Comparison of ENCODE assay signal across 9 mouse cellular contexts in genomic region chr4:152134507-152134906, GRCm38 (mm10). TPM values are rescaled to one million over a fixed set of nuclear protein-coding genes. Genes with fewer than 3 reads are reported as not detected.
DNase-seq lines count a peak whose midpoint lies in the region; ATAC-seq and TF ChIP-seq lines count a peak whose summit lies in the region.
"Had no signal": no experiment of that assay in that cellular context is flagged by ENCODE, and none has a peak within 500 bp of the region (broad histone marks: within the 10 kb centered on the region; RNA-seq: fewer than 3 reads in every experiment).

No protein-coding gene starts in this region.

- H3K9ac ChIP-seq in forebrain, embryonic 11.5 days (ENCODE audit: low read length): no peak overlapping the region
- H3K9ac ChIP-seq in forebrain, embryonic 16.5 days (replicated peaks; ENCODE audit: low read depth, low read length): no peak overlapping the region
- no peak overlapping the region for H3K9ac ChIP-seq in lung, postnatal 0 days (replicated peaks; ENCODE audit: low read depth)
- H3K9ac ChIP-seq in forebrain, embryonic 14.5 days (ENCODE audit: low read length): no peak overlapping the region
- H3K9ac ChIP-seq: neural tube, embryonic 13.5 days had no signal

- H3K4me3 ChIP-seq in forebrain, embryonic 11.5 days (ENCODE audit: low read depth, low read length): no peak overlapping the region
- no peak overlapping the region for H3K4me3 ChIP-seq in forebrain, embryonic 16.5 days (replicated peaks; ENCODE audit: low read length)
- no peak overlapping the region for H3K4me3 ChIP-seq in lung, postnatal 0 days (ENCODE audit: low read depth, low read length)
- no peak overlapping the region for H3K4me3 ChIP-seq in forebrain, embryonic 14.5 days (ENCODE audit: low read depth, low read length)
- H3K4me3 ChIP-seq: neural tube, embryonic 13.5 days had no signal

- TF ChIP-seq CTCF in lung, postnatal 0 days (IDR thresholded peaks at IDR 0.05): peak; percentile 80

- peaks cover 61% of the 10 kb centered on the region for H3K27me3 ChIP-seq in forebrain, embryonic 11.5 days (ENCODE audit: control insufficient read depth, insufficient read depth, low read length)
- peaks cover 52% of the 10 kb centered on the region for H3K27me3 ChIP-seq in forebrain, embryonic 16.5 days (replicated peaks; ENCODE audit: control insufficient read depth, insufficient read depth, low read length)
- H3K27me3 ChIP-seq in lung, postnatal 0 days (replicated peaks; ENCODE audit: insufficient read depth, low read length): peaks cover 36% of the 10 kb centered on the region; the same call in 1 of the 2 replicates
- peaks cover 44% of the 10 kb centered on the region for H3K27me3 ChIP-seq in forebrain, embryonic 14.5 days (replicated peaks; ENCODE audit: control insufficient read depth, insufficient read depth, low read length)

- H3K27ac ChIP-seq in forebrain, embryonic 11.5 days (ENCODE audit: low read depth, low read length): no peak overlapping the region
- H3K27ac ChIP-seq in forebrain, embryonic 16.5 days (ENCODE audit: low read length): no peak overlapping the region
- no peak overlapping the region for H3K27ac ChIP-seq in lung, postnatal 0 days (ENCODE audit: low read length)
- H3K27ac ChIP-seq in forebrain, embryonic 14.5 days (ENCODE audit: low read depth, low read length): no peak overlapping the region
- H3K27ac ChIP-seq: neural tube, embryonic 13.5 days had no signal

- peaks cover 21% of the 10 kb centered on the region; the same call in 1 of the 2 replicates for H3K4me1 ChIP-seq in forebrain, embryonic 11.5 days (replicated peaks; ENCODE audit: control insufficient read depth, insufficient read depth, low read length)
- peaks cover 25% of the 10 kb centered on the region for H3K4me1 ChIP-seq in forebrain, embryonic 16.5 days (replicated peaks; ENCODE audit: control insufficient read depth, insufficient read depth, low read length)
- H3K4me1 ChIP-seq in lung, postnatal 0 days (ENCODE audit: insufficient read depth, low read depth, low read length): peaks cover 5% of the 10 kb centered on the region; the same call in 1 of the 2 replicates
- H3K4me1 ChIP-seq in forebrain, embryonic 14.5 days (ENCODE audit: control insufficient read depth, insufficient read depth, low read length): peaks cover 11% of the 10 kb centered on the region

- H3K4me2 ChIP-seq in forebrain, embryonic 11.5 days (ENCODE audit: low read depth, low read length, severe bottlenecking): no peak overlapping the region
- no peak overlapping the region for H3K4me2 ChIP-seq in forebrain, embryonic 16.5 days (ENCODE audit: low read length)
- H3K4me2 ChIP-seq in lung, postnatal 0 days (replicated peaks; ENCODE audit: low read depth, low read length): no peak overlapping the region
- H3K4me2 ChIP-seq in forebrain, embryonic 14.5 days (ENCODE audit: low read length): no peak overlapping the region
- H3K4me2 ChIP-seq: neural tube, embryonic 13.5 days had no signal

- no peak for TF ChIP-seq EP300 in lung, postnatal 0 days (IDR thresholded peaks at IDR 0.05)

- peak; percentile 72 for DNase-seq in forebrain, embryonic 11.5 days (ENCODE audit: low spot score)
- DNase-seq in right cerebral cortex, postnatal 25 days: peak; percentile 33
- no peak for DNase-seq in right cerebral cortex, postnatal 14 days
- peak; percentile 47 for DNase-seq in embryo, embryonic 9.5 days (ENCODE audit: extremely low spot score)
- DNase-seq in lung, postnatal 0 days (ENCODE audit: low spot score): peak; percentile 52
- peak; percentile 69 to 72 for DNase-seq in thymus, postnatal 36 days
- no peak for DNase-seq in forebrain, embryonic 14.5 days (ENCODE audit: low spot score)

- ATAC-seq in forebrain, embryonic 11.5 days (replicated peaks; ENCODE audit: low FRiP score): no peak
- ATAC-seq in forebrain, embryonic 16.5 days: no peak
- ATAC-seq in lung, postnatal 0 days: no peak
- ATAC-seq in forebrain, embryonic 14.5 days: no peak

- no peaks in the 10 kb centered on the region for H3K36me3 ChIP-seq in forebrain, embryonic 11.5 days (ENCODE audit: control insufficient read depth, insufficient read depth, low read length)
- no peaks in the 10 kb centered on the region for H3K36me3 ChIP-seq in forebrain, embryonic 16.5 days (ENCODE audit: control insufficient read depth, insufficient read depth)
- H3K36me3 ChIP-seq in lung, postnatal 0 days (ENCODE audit: insufficient read depth, low read length): no peaks in the 10 kb centered on the region
- H3K36me3 ChIP-seq in forebrain, embryonic 14.5 days (ENCODE audit: control insufficient read depth, insufficient read depth, low read length): no peaks in the 10 kb centered on the region
- H3K36me3 ChIP-seq: neural tube, embryonic 13.5 days had no signal

- H3K9me3 ChIP-seq in forebrain, embryonic 11.5 days (ENCODE audit: control insufficient read depth, low read length): no peaks in the 10 kb centered on the region
- H3K9me3 ChIP-seq in forebrain, embryonic 16.5 days (ENCODE audit: control insufficient read depth, low read length): no peaks in the 10 kb centered on the region
- no peaks in the 10 kb centered on the region for H3K9me3 ChIP-seq in lung, postnatal 0 days (ENCODE audit: low read length)
- no peaks in the 10 kb centered on the region for H3K9me3 ChIP-seq in forebrain, embryonic 14.5 days (replicated peaks; ENCODE audit: control insufficient read depth, low read length)
- H3K9me3 ChIP-seq: neural tube, embryonic 13.5 days had no signal

RNA-seq across cellular contexts. Expression of gene Espn, which starts 17.7 kb away (rescaled TPM):
- 0.90 and 1.2 TPM in 2 replicates for polyA plus RNA-seq in forebrain, embryonic 11.5 days (2014; fragmentation: Nextera tagmentation; extraction: Ambion mirVana)
- polyA plus RNA-seq in forebrain, embryonic 16.5 days (2015; fragmentation: Nextera tagmentation; extraction: Ambion mirVana): 0.08 and 0.12 TPM in 2 replicates
- 2.0 and 3.1 TPM in 2 replicates for polyA plus RNA-seq in lung, postnatal 0 days (2015; fragmentation: Nextera tagmentation; extraction: Ambion mirVana)
- 0.19 TPM in 1 of 2 replicates, not detected in the other for polyA plus RNA-seq in forebrain, embryonic 14.5 days (2014; fragmentation: Nextera tagmentation; extraction: Ambion mirVana)

RNA-seq across cellular contexts. Expression of gene Tnfrsf25, which starts 18.8 kb away (rescaled TPM):
- 0.49 TPM in 1 of 2 replicates, not detected in the other for polyA plus RNA-seq in forebrain, embryonic 11.5 days (2014; fragmentation: Nextera tagmentation; extraction: Ambion mirVana)
- polyA plus RNA-seq in forebrain, embryonic 16.5 days (2015; fragmentation: Nextera tagmentation; extraction: Ambion mirVana): 0.97 and 1.5 TPM in 2 replicates
- polyA plus RNA-seq in lung, postnatal 0 days (2015; fragmentation: Nextera tagmentation; extraction: Ambion mirVana): 1.2 and 1.4 TPM in 2 replicates
- 0.62 and 1.3 TPM in 2 replicates for polyA plus RNA-seq in forebrain, embryonic 14.5 days (2014; fragmentation: Nextera tagmentation; extraction: Ambion mirVana)

RNA-seq across cellular contexts. Expression of gene Hes2, which starts 24.2 kb away (rescaled TPM):
- not detected in 2 replicates for polyA plus RNA-seq in forebrain, embryonic 11.5 days (2014; fragmentation: Nextera tagmentation; extraction: Ambion mirVana)
- not detected in 2 replicates for polyA plus RNA-seq in forebrain, embryonic 16.5 days (2015; fragmentation: Nextera tagmentation; extraction: Ambion mirVana)
- 0.26 and 0.33 TPM in 2 replicates for polyA plus RNA-seq in lung, postnatal 0 days (2015; fragmentation: Nextera tagmentation; extraction: Ambion mirVana)
- not detected in 2 replicates for polyA plus RNA-seq in forebrain, embryonic 14.5 days (2014; fragmentation: Nextera tagmentation; extraction: Ambion mirVana)

RNA-seq across cellular contexts. Expression of gene Acot7, which starts 43.4 kb away (rescaled TPM):
- 75.1 and 77.8 TPM in 2 replicates for polyA plus RNA-seq in forebrain, embryonic 11.5 days (2014; fragmentation: Nextera tagmentation; extraction: Ambion mirVana)
- polyA plus RNA-seq in forebrain, embryonic 16.5 days (2015; fragmentation: Nextera tagmentation; extraction: Ambion mirVana): 210 and 269 TPM in 2 replicates
- 59.2 and 63.4 TPM in 2 replicates for polyA plus RNA-seq in lung, postnatal 0 days (2015; fragmentation: Nextera tagmentation; extraction: Ambion mirVana)
- 168 and 208 TPM in 2 replicates for polyA plus RNA-seq in forebrain, embryonic 14.5 days (2014; fragmentation: Nextera tagmentation; extraction: Ambion mirVana)

Comparison
In these comparisons a context has a peak if more than half of its experiments do, and no peak if none do; other contexts are left out.
1. DNase-seq: peak in forebrain, embryonic 11.5 days (single experiment), right cerebral cortex, postnatal 25 days (single experiment), embryo, embryonic 9.5 days (single experiment), lung, postnatal 0 days (single experiment) and thymus, postnatal 36 days (2 of 2); none in right cerebral cortex, postnatal 14 days (single experiment) and forebrain, embryonic 14.5 days (single experiment).